30 mouse cellular contexts compared by ENCODE assay signal in genomic region chr6:112203321-112203720, GRCm38 (mm10).
DNase-seq lines count a peak whose midpoint lies in the region; ATAC-seq and TF ChIP-seq lines count a peak whose summit lies in the region.
"Had no signal": no experiment of that assay in that cellular context is flagged by ENCODE, and none has a peak within 500 bp of the region (broad histone marks: within the 10 kb centered on the region; RNA-seq: fewer than 3 reads in every experiment).

No protein-coding gene starts in this region.

- DNase-seq in heart, embryonic 10.5 days (ENCODE audit: low spot score) = no peak
- DNase-seq in heart, postnatal 36 days = no peak
- no peak for DNase-seq in midbrain, embryonic 10.5 days (ENCODE audit: low spot score)
- no peak for DNase-seq in midbrain, embryonic 11.5 days (ENCODE audit: low spot score, missing footprints)
- peak; percentile 86 for DNase-seq in ES-E14 (ENCODE audit: low read depth, low spot score)
- DNase-seq in frontal cortex, adult 2 months (ENCODE audit: extremely low spot score in 1 of 2, low spot score in 1 of 2) = no peak
- DNase-seq: adrenal gland, postnatal 14 days; cerebellum, adult 11 months; cerebellum, adult 9-10 months; cerebellum, postnatal 36 days; gastrocnemius, postnatal 14 days; kidney, adult 2 months; kidney, postnatal 4 days; lung, postnatal 14 days; right cerebral cortex, postnatal 25 days; spleen, adult 18-20 months; thymus, adult 18-20 months; thymus, postnatal 36 days had no signal

- peak overlapping the region; percentile 25; the same call in 1 of the 2 replicates for H3K27ac ChIP-seq in heart, embryonic 10.5 days
- H3K27ac ChIP-seq in midbrain, embryonic 10.5 days (replicated peaks) = peak overlapping the region; percentile 9; the same call in 1 of the 2 replicates
- H3K27ac ChIP-seq in midbrain, embryonic 11.5 days (ENCODE audit: low read depth, low read length) = no peak overlapping the region
- no peak overlapping the region for H3K27ac ChIP-seq in ES-E14 (ENCODE audit: insufficient read depth, low read depth, low read length, poor library complexity, severe bottlenecking)
- H3K27ac ChIP-seq in kidney, embryonic 15.5 days = no peak overlapping the region
- H3K27ac ChIP-seq: embryonic facial prominence, embryonic 12.5 days; forebrain, embryonic 12.5 days; hindbrain, postnatal 0 days; intestine, embryonic 15.5 days; kidney, postnatal 0 days; limb, embryonic 13.5 days; midbrain, embryonic 13.5 days; neural tube, embryonic 13.5 days; stomach, postnatal 0 days had no signal

- H3K27me3 ChIP-seq in heart, embryonic 10.5 days (ENCODE audit: insufficient read depth, poor library complexity, severe bottlenecking) = peaks cover 18% of the 10 kb centered on the region; the same call in 1 of the 2 replicates
- H3K27me3 ChIP-seq in midbrain, embryonic 10.5 days (ENCODE audit: low read depth, poor library complexity, severe bottlenecking) = no peaks in the 10 kb centered on the region
- no peaks in the 10 kb centered on the region for H3K27me3 ChIP-seq in midbrain, embryonic 11.5 days (ENCODE audit: control insufficient read depth, insufficient read depth, low read length)
- no peaks in the 10 kb centered on the region for H3K27me3 ChIP-seq in kidney, embryonic 15.5 days
- H3K27me3 ChIP-seq: forebrain, embryonic 12.5 days; intestine, embryonic 15.5 days; midbrain, embryonic 13.5 days; neural tube, embryonic 13.5 days had no signal

- H3K4me3 ChIP-seq in heart, embryonic 10.5 days = no peak overlapping the region
- no peak overlapping the region for H3K4me3 ChIP-seq in midbrain, embryonic 10.5 days
- no peak overlapping the region for H3K4me3 ChIP-seq in midbrain, embryonic 11.5 days (ENCODE audit: low read depth, low read length)
- no peak overlapping the region for H3K4me3 ChIP-seq in ES-E14 (ENCODE audit: insufficient read depth in 1 of 2, low read depth in 1 of 2, low read length in 2 of 2, poor library complexity in 1 of 2, severe bottlenecking in 1 of 2)
- H3K4me3 ChIP-seq in kidney, embryonic 15.5 days (replicated peaks) = no peak overlapping the region
- H3K4me3 ChIP-seq: embryonic facial prominence, embryonic 12.5 days; erythroblast, embryonic 14.5 days; forebrain, embryonic 12.5 days; intestine, embryonic 15.5 days; limb, embryonic 13.5 days; midbrain, embryonic 13.5 days; neural tube, embryonic 13.5 days had no signal

- H3K36me3 ChIP-seq in heart, embryonic 10.5 days = no peaks in the 10 kb centered on the region
- H3K36me3 ChIP-seq in midbrain, embryonic 10.5 days = no peaks in the 10 kb centered on the region
- H3K36me3 ChIP-seq in midbrain, embryonic 11.5 days (ENCODE audit: control insufficient read depth, insufficient read depth, low read length) = no peaks in the 10 kb centered on the region
- no peaks in the 10 kb centered on the region for H3K36me3 ChIP-seq in ES-E14 (ENCODE audit: control insufficient read depth, insufficient read depth, low read length, poor library complexity, severe bottlenecking)
- H3K36me3 ChIP-seq in kidney, embryonic 15.5 days = no peaks in the 10 kb centered on the region
- H3K36me3 ChIP-seq: embryonic facial prominence, embryonic 12.5 days; forebrain, embryonic 12.5 days; intestine, embryonic 15.5 days; limb, embryonic 13.5 days; midbrain, embryonic 13.5 days; neural tube, embryonic 13.5 days had no signal

- H3K4me2 ChIP-seq in midbrain, embryonic 11.5 days = no peak overlapping the region
- no peak overlapping the region for H3K4me2 ChIP-seq in kidney, embryonic 15.5 days
- H3K4me2 ChIP-seq: embryonic facial prominence, embryonic 12.5 days; forebrain, embryonic 12.5 days; intestine, embryonic 15.5 days; limb, embryonic 13.5 days; liver, embryonic 11.5 days; midbrain, embryonic 13.5 days; neural tube, embryonic 13.5 days had no signal

- H3K4me1 ChIP-seq in heart, embryonic 10.5 days = peaks cover 9% of the 10 kb centered on the region
- H3K4me1 ChIP-seq in midbrain, embryonic 10.5 days = peaks cover 8% of the 10 kb centered on the region
- H3K4me1 ChIP-seq in midbrain, embryonic 11.5 days (ENCODE audit: control insufficient read depth, insufficient read depth, low read length) = peaks cover 4% of the 10 kb centered on the region; the same call in 1 of the 2 replicates
- peaks cover 9 to 12% of the 10 kb centered on the region in 2 experiments for H3K4me1 ChIP-seq in ES-E14 (ENCODE audit: control insufficient read depth in 2 of 2, insufficient read depth in 2 of 2, low read length in 2 of 2, poor library complexity in 1 of 2)
- H3K4me1 ChIP-seq in kidney, embryonic 15.5 days = no peaks in the 10 kb centered on the region
- H3K4me1 ChIP-seq: intestine, embryonic 15.5 days; neural tube, embryonic 13.5 days had no signal

- ATAC-seq in midbrain, embryonic 11.5 days (ENCODE audit: low FRiP score) = no peak
- no peak for ATAC-seq in kidney, embryonic 15.5 days (replicated peaks; ENCODE audit: low FRiP score)
- ATAC-seq: hindbrain, postnatal 0 days; intestine, embryonic 15.5 days; midbrain, embryonic 13.5 days had no signal

- H3K9ac ChIP-seq in midbrain, embryonic 11.5 days (ENCODE audit: low read length) = no peak overlapping the region
- no peak overlapping the region for H3K9ac ChIP-seq in ES-E14 (ENCODE audit: insufficient read depth, low read depth, low read length, poor library complexity, severe bottlenecking)
- H3K9ac ChIP-seq in kidney, embryonic 15.5 days = no peak overlapping the region
- H3K9ac ChIP-seq: embryonic facial prominence, embryonic 12.5 days; forebrain, embryonic 12.5 days; intestine, embryonic 15.5 days; limb, embryonic 13.5 days; midbrain, embryonic 13.5 days; neural tube, embryonic 13.5 days had no signal

- intact Hi-C loops in heart, postnatal 36 days (cut with DNase I) = loop anchor here (10.0 kb wide), 1 partner anchor 581 kb away; no protein-coding TSS in a partner anchor

- H3K9me3 ChIP-seq in heart, embryonic 10.5 days = no peaks in the 10 kb centered on the region
- H3K9me3 ChIP-seq in midbrain, embryonic 10.5 days (replicated peaks) = no peaks in the 10 kb centered on the region
- no peaks in the 10 kb centered on the region for H3K9me3 ChIP-seq in midbrain, embryonic 11.5 days (ENCODE audit: control insufficient read depth, low read length)
- H3K9me3 ChIP-seq in ES-E14 (ENCODE audit: control insufficient read depth, insufficient read depth, low read depth, low read length) = no peaks in the 10 kb centered on the region
- no peaks in the 10 kb centered on the region for H3K9me3 ChIP-seq in kidney, embryonic 15.5 days (replicated peaks)
- H3K9me3 ChIP-seq: embryonic facial prominence, embryonic 12.5 days; forebrain, embryonic 12.5 days; intestine, embryonic 15.5 days; limb, embryonic 13.5 days; midbrain, embryonic 13.5 days; neural tube, embryonic 13.5 days had no signal

- in situ Hi-C loops in ES-E14 (cut with MboI; ENCODE audit: low sequenced_read_pairs in 2 of 2, unreplicated experiment in 2 of 2) = no loop called here

- WGBS in heart, embryonic 10.5 days = 6% methylated on average over 2 of the region's 2 CpGs
- WGBS in midbrain, embryonic 10.5 days = 32% methylated on average over 2 of the region's 2 CpGs
- 11% methylated on average over 2 of the region's 2 CpGs for WGBS in midbrain, embryonic 11.5 days
- WGBS in kidney, embryonic 15.5 days = 31% methylated on average over 2 of the region's 2 CpGs

TF ChIP-seq in ES-E14, 5 proteins besides CTCF, POLR2A, EP300 and RAD21:
- no peak for TF ChIP-seq HCFC1 (IDR thresholded peaks at IDR 0.05; ENCODE audit: borderline replicate concordance, insufficient read depth, low read length)
- peak; percentile 81 for TF ChIP-seq CHD2 (IDR thresholded peaks at IDR 0.05; ENCODE audit: low read depth, low read length)
- TF ChIP-seq MAFK (IDR thresholded peaks at IDR 0.05; ENCODE audit: insufficient read depth, low read depth, low read length) = 0 out of 2 replicates have a peak, but pooled peaks have one; percentile 24

Comparison
In these comparisons a context has a peak if more than half of its experiments do, and no peak if none do; other contexts are left out.
1. H3K27ac ChIP-seq: peak in heart, embryonic 10.5 days (single experiment) and midbrain, embryonic 10.5 days (single experiment); none in midbrain, embryonic 11.5 days (single experiment), ES-E14 (single experiment) and kidney, embryonic 15.5 days (single experiment).